Mouse (Mus musculus) activated CD4-positive, CD25-positive, alpha-beta regulatory T cell, adult 4 months (primary cell): ENCODE data around the gene Carm1. TPM values are rescaled to one million over a fixed set of nuclear protein-coding genes. Genes with fewer than 3 reads are reported as not detected.
"Not testable (repeated sequence)": the region's sequence is repeated elsewhere in the genome, so short reads cannot be mapped to it uniquely, and the experiment has no call there.

ENCODE experiments used
- ATAC-seq: one replicate; pipeline ENCODE4 v1.8.0; 2017
- polyA plus RNA-seq, 2 experiments: library from polyadenylated mRNA; unstranded; fragments of 100-300 nt; shearing (Covaris generic); gene quantifications; one replicate each; pipeline ENCODE4 v1.2.1; 2017

Carm1 gene
- 1 to 10 TPM; 4.7 to 5.9 TPM for polyA plus RNA-seq

GRCm38 (mm10) chr9:21546789-21547074, at the start of gene Carm1:
TSS of gene Carm1 (plus strand) at chr9:21546894.
- no peak for ATAC-seq

DNA sequence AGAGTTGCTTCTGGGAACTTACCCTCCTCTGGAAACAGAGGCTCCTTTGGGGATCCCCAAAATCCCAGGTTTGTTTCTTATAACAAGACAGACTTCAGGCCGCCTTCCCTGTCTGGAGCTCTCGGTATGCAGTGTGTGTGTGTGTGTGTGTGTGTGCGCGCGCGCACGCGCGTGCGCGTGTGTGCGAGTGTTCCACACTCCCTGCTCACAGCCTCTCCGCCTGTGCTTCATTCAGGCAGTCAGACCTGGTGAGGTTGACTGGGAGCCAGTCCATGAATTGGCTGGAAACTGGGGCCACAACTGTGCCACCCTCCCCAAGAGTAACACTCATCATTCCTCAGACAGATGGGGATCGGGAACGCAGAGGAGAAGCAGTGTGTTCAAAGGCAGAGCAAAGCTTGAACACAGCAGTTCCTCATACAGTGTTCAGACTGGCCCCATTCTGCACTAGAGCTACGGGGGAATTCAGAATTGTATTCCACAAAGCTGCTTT, 49.6 kb upstream of the Carm1 start:
- no peak for ATAC-seq

DNA sequence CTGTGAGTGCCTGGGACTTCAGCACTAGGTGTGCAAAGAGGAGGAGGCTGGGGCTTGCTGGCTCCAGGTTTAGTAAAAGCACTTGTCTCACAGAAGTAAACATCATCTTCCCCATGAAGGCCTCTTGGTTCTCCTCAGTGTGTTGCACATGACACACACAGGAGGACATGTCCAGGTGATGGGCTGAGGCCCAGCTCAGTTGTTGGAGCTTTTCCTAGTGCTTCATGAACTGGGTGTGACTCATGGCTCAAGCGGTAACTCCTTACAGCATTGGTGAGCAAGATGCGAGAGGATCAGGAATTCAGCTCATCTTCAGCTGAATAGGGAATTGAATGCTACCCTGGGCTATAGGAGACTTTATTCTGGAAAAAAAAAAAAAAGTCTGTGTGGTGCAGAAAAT, 49.0 kb upstream of the Carm1 start:
- ATAC-seq, result no peak

GRCm38 (mm10) chr9:21498284-21498902, 48.3 kb upstream of the Carm1 start:
- no peak for ATAC-seq

DNA sequence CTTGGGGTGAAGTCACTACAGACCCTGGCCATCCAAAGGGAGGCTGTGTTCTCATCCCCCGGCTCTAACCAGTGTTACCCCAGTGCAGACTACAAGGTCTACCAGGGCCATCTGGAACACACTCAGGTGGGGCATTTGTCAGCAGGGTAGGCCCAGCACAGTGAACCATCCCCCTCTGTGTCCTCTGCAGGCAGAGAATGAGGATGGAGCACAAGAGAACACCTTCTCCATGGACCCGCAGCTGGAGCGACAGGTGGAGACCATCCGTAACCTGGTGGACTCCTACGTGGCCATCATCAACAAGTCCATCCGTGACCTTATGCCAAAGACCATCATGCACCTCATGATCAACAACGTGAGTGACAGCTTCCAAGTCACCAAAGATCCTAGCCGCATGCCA, 43.3 kb upstream of the Carm1 start:
- no peak for ATAC-seq

GRCm38 (mm10) chr9:21505767-21506166, 40.9 kb upstream of the Carm1 start:
- no peak for ATAC-seq

DNA sequence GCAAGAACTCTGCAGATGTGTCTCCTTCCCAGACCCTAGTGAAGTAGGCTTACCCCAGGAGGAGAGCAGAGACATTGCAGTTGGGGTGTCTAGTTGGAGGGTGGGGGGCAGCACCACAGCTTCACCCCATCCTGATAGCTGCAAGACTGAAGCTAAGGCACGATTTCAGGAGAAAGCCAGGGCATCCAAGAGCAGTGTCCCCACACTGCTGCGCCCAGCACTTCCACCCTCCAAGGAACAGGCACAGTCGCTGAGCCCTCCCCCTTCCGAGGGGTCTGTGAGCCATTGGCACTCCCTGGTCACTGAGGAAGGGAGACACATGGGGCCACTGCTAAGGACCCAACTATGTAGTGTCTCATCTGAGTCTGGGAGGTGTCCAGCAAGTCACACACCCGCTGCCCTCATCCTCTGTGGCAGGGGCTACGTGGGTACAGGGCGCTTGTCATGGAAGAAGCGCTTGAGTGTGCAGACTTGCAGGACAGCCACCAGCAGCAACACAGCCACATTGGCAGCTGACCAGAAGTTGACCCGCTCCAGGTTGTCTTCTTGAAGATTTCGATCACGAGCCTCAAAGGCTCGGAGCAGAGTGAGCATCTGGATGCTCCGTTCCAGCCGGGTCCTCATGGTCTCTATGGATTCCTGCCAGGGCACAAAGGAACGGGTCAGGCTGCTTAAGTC, 38.8 kb upstream of the Carm1 start:
- no peak for ATAC-seq

DNA sequence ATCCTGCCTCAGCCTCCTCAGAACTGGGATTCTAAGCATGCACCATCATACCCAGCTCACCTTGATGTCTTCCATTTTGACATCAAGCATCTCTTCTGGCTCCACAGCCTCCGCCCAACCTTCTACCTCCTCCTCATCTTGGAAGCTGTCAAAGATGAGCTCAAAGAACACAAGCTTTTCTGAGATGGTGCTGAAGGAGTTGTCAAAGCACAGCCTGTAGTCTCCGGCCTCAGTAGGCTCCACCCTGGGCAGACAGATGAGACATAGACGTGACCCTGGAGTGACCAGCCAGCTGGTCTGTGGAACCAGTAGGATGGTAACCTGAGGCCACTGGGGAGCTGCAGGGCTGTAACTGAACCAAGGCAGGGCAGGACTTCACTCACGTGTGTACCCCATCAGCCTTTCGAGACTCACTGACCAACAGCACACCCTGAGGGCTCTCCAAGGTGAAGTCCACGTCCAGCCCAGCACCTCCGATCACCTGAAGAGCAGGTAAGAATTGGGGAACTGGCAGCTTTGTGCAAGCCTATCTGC, 37.8 kb upstream of the Carm1 start:
- no peak for ATAC-seq

GRCm38 (mm10) chr9:21509772-21510688, 36.7 kb upstream of the Carm1 start, which contains the start of gene Tmed1:
TSS of gene Tmed1 (minus strand) at chr9:21510252.
- ATAC-seq, result peak; percentile 83

DNA sequence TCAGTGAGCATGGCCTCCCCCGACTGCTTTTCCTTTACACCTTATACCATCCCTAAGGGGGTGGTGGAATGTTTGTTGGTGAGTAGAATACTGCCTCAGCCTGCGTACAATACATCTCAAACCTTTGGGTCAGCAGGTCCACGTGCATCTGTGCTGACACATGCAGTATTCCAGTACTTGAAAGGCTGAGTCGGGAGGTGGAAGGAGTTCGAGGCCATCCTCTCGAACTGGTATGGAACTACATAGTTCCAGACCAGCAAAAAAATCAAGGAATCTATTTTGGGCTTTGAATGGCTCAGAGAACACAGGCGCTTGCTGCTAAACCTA, 36.0 kb upstream of the Carm1 start:
- ATAC-seq, result no peak

DNA sequence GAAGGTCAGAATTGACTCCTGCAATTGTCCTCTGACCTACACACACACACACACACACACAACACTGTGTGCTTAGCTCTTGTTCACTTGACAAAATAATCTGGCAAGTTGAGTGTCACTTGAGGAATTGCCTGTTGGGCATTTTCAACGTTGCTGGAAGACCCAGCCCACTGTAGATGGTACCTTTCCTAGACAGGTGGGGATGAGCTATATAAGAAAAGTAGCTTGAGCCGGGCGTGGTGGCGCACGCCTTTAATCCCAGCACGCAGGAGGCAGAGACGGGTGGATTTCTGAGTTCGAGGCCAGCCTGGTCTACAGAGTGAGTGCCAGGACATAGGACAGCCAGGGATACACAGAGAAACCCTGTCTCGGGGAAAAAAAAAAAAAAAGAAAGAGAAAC, 35.6 kb upstream of the Carm1 start:
- no peak for ATAC-seq

DNA sequence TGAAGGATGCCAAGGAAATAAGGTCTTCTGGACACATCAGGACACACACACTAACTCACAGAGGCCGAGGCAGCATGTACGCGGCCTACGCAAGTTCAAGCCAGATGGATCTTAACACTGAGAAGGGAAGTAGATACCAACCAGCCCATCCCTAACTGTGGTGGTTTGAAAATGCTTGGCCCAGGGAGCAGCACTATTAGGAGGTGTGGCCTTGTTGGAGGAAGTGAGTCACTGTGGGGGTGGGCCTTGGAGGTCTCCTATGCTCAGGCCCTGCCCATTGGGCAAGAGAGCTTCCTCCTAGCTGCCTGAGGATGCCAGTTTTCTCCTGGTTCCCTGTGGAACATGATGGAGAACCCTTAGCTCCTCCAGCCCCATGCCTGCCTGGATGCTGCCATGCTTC, 33.2 kb upstream of the Carm1 start:
- no peak for ATAC-seq

DNA sequence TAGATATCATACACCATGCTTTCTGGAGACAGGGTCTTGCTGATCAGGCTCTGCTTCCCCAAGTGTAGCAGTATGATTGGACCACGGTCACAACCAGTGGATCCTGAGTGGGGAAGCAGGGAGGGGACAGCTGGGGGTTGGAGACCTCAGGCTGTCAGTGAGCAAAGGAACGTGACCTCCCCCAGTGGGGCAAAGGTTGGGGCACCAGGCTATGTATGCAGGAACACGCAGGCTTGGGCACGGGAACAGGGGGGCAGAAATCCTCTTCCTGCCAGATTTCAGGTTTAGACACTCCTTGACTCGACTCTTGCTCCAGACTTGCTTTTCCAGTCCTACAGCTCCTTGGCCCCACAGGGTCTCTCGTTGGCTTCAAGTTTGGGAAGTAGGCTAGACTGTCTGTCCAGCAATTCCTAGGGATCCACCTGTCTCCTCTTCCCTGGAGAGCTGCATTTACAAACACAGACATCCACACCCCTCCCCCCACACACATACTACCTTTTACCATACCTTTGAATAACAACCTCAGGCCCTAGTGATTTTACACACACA, 28.7 kb upstream of the Carm1 start:
- ATAC-seq, result no peak

DNA sequence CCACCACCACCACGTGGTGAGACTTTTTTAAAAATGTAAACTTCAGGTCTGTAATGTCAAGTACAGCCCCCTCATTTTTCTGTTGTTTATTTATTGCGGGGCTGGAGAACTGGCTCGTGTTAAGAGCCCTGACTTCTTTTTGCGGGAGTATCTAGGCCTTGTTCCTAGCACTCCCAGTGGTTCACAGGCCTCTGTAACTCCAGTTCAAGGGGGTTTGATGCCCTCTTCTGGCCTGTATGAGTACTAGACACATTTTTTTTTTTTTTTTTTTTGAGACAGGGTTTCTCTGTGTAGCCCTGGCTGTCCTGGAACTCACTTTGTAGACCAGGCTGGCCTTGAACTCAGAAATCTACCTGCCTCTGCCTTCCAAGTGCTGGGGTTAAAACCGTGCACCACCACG, 28.0 kb upstream of the Carm1 start:
- ATAC-seq, result not testable (repeated sequence)

DNA sequence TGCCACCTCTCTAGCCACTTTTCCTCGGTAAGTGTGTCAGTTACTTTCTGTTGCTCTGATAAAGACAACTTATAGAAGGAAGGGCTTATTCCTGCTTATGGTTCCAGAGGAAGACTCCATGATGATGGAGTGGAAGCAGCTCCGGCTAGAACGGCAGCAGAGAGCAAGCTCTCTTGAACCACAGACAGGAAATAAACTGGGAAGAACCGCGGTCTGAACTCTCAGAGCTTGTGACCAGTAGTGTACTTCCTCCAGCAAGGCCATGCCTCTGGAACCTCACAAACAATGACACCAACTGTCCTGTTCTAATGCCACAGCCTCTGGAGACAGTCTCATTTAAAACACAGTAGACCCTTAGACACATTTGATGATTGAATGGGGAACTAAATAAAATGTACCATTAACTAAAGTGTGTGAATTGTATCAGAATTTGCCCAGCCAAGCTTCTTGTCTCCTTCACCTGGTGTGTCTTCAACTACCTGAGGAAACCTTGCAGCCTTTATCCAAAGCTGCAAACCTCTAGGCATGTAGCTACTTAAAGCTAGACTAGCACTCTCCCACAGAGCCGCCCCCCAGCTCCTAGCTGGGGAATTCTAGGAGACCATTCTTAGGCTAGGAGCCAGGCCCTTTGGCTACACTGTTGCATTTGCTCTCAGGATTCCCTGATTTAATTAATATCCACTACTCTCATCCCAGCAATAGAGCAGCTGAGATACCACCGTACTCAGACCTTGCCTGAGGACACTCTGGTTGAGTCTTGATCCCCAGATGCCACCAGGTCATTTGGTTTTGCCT, 21.4 kb upstream of the Carm1 start:
- ATAC-seq, result no peak

DNA sequence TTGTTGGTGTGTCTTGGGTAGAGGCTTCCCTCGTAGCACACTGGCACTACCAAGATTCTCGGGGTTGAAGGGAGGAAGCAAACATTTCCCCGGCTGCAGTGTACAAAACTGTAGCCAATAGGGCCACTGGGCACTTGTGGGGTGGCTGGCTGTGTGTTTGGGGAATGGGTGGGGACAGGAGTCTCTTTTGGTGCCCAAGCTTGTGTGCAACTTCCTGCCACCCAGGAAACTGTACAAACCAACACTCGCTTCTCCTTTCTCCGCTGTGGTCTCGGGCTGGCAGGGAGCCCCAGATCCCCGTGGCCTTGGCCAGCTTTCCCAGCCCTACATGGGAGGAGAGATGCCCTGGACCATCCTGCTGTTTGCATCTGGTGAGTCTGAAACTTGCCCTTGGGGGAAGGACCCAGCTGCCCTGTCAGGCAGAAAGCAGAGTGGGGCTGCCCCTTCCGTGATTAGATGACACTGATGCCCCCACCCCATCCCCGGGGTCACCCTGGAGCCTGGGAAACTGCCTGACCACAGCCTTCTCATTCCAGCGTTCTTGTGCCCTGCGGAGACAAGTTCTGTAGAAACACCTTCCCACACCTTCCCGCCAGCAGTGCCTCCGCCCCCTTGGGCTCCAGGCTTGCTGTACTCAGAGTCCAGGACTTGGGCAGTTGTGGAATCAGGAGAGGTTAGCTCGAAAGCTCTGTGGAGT, 20.6 kb upstream of the Carm1 start, which contains the start of gene AB124611:
AB124611 (plus strand) TSS at position 240 of the 697 bp plus-strand sequence.
- ATAC-seq, result peak; percentile 89

GRCm38 (mm10) chr9:21526634-21526944, 20.1 kb upstream of the Carm1 start:
- ATAC-seq, result no peak

DNA sequence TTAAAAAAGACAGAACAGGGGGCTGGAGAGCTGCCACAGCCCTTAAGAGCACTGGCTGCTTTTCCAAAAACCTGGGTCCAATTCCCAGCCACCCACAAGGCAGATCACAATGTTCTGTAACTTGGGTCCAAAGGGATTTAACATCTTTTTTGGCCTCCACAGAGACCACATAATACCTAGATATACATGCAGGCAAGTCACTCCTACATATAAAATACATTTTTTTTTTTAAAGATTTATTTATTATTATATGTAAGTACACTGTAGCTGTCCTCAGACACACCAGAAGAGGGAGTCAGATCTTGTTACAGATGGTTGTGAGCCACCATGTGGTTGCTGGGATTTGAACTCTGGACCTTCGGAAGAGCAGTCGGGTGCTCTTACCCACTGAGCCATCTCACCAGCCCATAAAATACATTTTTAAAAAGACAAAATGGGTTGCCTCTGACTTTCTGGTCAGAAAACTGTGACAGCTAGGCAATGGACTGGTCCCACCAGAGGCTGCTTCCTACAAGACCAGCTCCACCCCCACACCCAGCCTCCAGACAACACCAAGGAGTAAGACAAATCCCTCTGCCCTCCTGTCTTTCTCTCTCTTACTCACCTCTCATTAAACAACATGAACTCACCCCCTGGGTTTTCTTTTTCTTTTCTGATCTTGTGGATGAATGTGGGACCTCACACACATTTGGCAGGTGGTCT, 19.4 kb upstream of the Carm1 start:
- no peak for ATAC-seq

DNA sequence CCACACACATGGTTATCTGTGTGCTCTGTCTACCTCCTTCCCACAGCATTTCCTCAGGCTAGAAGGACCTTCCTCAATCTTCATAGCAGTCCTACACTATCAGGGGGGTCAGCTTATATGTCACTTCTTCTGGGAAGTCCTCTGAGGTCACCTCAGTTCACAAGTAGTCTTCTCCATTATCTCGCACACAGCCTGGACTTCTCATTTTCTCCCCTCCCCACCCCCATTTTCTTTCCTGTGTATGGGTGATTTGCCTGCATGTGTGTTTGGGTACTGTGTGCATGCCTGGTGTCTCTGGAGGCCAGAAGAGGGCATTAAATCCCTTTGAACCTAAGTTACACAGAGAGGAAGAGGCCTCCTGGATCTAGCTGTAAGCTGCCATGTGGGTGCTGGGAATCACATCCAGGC, 18.8 kb upstream of the Carm1 start:
- ATAC-seq, result no peak

GRCm38 (mm10) chr9:21536501-21536900, 10.2 kb upstream of the Carm1 start:
- ATAC-seq, result no peak

- no peak for ATAC-seq
Observed at GRCm38 (mm10) chr9:21537009-21537408, 9.7 kb upstream of the Carm1 start.
